Mouse (Mus musculus) adrenal gland, postnatal 4 days (tissue): Measurements from ENCODE around the gene Suds3. TPM values are rescaled to one million over a fixed set of nuclear protein-coding genes. Genes with fewer than 3 reads are reported as not detected.

Source experiments
- DNase-seq, 2 experiments: peaks; one replicate each; pipeline ENCODE4 v3.0.0; 2021 to 2022; ENCODE audit warnings: low spot score in 2 of 2, mixed read lengths in 2 of 2
- total RNA-seq, 2 experiments: library from RNA; stranded (reverse); gene quantifications; 2 replicates each; pipeline ENCODE4 v1.2.3; 2021

Gene Suds3
- total RNA-seq, 2 experiments from 2014 or later = 97.0 to 108 TPM

GRCm38 (mm10) chr5:117115193-117115767 is 633 bp downstream of the Suds3 start:
- peak in 1 of 2 experiments; percentile 40 for DNase-seq

- no peak for DNase-seq
Observed at GRCm38 (mm10) chr5:117114581-117115192, 1.2 kb downstream of the Suds3 start.

GRCm38 (mm10) chr5:117113330-117113729 is 2.6 kb downstream of the Suds3 start:
- no peak for DNase-seq

GRCm38 (mm10) chr5:117111774-117112112 is 4.2 kb downstream of the Suds3 start:
- no peak for DNase-seq

GRCm38 (mm10) chr5:117111064-117111773 is 4.7 kb downstream of the Suds3 start:
- DNase-seq = no peak

GRCm38 (mm10) chr5:117109522-117109921 is 6.4 kb downstream of the Suds3 start:
- no peak for DNase-seq

GRCm38 (mm10) chr5:117108731-117109130 is 7.2 kb downstream of the Suds3 start:
- no peak for DNase-seq

- DNase-seq = no peak
Observed at GRCm38 (mm10) chr5:117108292-117108691, 7.6 kb downstream of the Suds3 start.

- DNase-seq = no peak
Observed at GRCm38 (mm10) chr5:117105761-117106160, 10.2 kb downstream of the Suds3 start.

GRCm38 (mm10) chr5:117104329-117104728 is 11.6 kb downstream of the Suds3 start:
- no peak for DNase-seq

- no peak for DNase-seq
Observed at GRCm38 (mm10) chr5:117103194-117103929, 12.6 kb downstream of the Suds3 start.

- no peak for DNase-seq
Observed at GRCm38 (mm10) chr5:117099742-117100141, 16.2 kb downstream of the Suds3 start.

- no peak for DNase-seq
Observed at GRCm38 (mm10) chr5:117099008-117099407, 16.9 kb downstream of the Suds3 start.

GRCm38 (mm10) chr5:117096716-117097115 is 19.2 kb downstream of the Suds3 start:
- no peak for DNase-seq

GRCm38 (mm10) chr5:117094431-117094830 is 21.5 kb downstream of the Suds3 start:
- DNase-seq = no peak

- DNase-seq = no peak
Observed at GRCm38 (mm10) chr5:117089786-117090185, 26.1 kb downstream of the Suds3 start.

GRCm38 (mm10) chr5:117089147-117089546 is 26.8 kb downstream of the Suds3 start:
- no peak for DNase-seq

GRCm38 (mm10) chr5:117087718-117088117 is 28.2 kb downstream of the Suds3 start:
- DNase-seq = no peak

- DNase-seq = no peak
Observed at GRCm38 (mm10) chr5:117069498-117069894, 46.4 kb downstream of the Suds3 start.

GRCm38 (mm10) chr5:117068808-117069497 is 47.0 kb downstream of the Suds3 start:
- DNase-seq = no peak

GRCm38 (mm10) chr5:117068181-117068580 is 47.7 kb downstream of the Suds3 start:
- no peak for DNase-seq
